Mouse (Mus musculus): ENCODE results near the gene Tmem62.

DNA sequence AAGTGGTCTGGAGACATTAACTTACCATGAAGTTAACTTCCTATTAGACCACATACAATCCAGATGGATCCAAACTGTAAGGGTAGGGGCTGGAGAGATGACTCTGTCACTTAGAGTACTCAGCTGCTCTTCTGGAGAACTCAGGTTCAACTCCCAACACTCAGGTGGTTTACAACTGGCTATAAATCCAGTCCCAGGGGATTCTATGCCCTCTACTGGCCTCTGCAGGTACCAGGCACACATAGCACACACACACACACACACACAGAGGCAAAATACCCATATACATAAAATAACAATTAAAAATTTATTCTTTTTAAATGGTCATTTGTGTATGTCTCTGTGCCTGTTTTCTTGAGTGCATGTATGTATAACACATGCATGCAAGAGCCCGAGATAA, 62.6 kb downstream of the Tmem62 start:
- TF ChIP-seq FLI1 (IDR thresholded peaks at IDR 0.05; ENCODE audit: low read length) (no peak), GATA1 (IDR thresholded peaks at IDR 0.05; ENCODE audit: borderline replicate concordance, low read length) (no peak)

Measured in megakaryocyte, embryonic 14.5 days (primary cell).